Comparison of ENCODE assay signal across 13 mouse cellular contexts in genomic region chr12:55155449-55155783, GRCm38 (mm10). TPM values are rescaled to one million over a fixed set of nuclear protein-coding genes. Genes with fewer than 3 reads are reported as not detected.
DNase-seq lines count a peak whose midpoint lies in the region; ATAC-seq and TF ChIP-seq lines count a peak whose summit lies in the region.
"Not testable (repeated sequence)": the region's sequence is repeated elsewhere in the genome, so short reads cannot be mapped to it uniquely, and the experiment has no call there.
"Had no signal": no experiment of that assay in that cellular context is flagged by ENCODE, and none has a peak within 500 bp of the region (broad histone marks: within the 10 kb centered on the region; RNA-seq: fewer than 3 reads in every experiment).

No protein-coding gene starts in this region.

- peak overlapping the region; percentile 42 for H3K4me3 ChIP-seq in bone marrow macrophage, adult 2 months (ENCODE audit: insufficient read depth, low read length)
- H3K4me3 ChIP-seq in forebrain, embryonic 13.5 days, result peak overlapping the region; percentile 29
- H3K4me3 ChIP-seq in heart, embryonic 14.5 days (ENCODE audit: control insufficient read depth in 1 of 2, insufficient read depth in 1 of 2, low read depth in 1 of 2, low read length in 2 of 2), result peak overlapping the region; percentile 14 to 35; a peak in 2 of 4 replicates
- not testable (repeated sequence) for H3K4me3 ChIP-seq in hindbrain, postnatal 0 days (ENCODE audit: low read length); stomach, postnatal 0 days (ENCODE audit: low read depth, low read length)
- peak overlapping the region; percentile 36 for H3K4me3 ChIP-seq in limb, embryonic 13.5 days
- H3K4me3 ChIP-seq in lung, embryonic 15.5 days, result peak overlapping the region; percentile 30
- 0 out of 2 replicates have a peak overlapping the region, but pooled peaks have one; percentile 13 for H3K4me3 ChIP-seq in midbrain, postnatal 0 days (ENCODE audit: low read depth, low read length)

- not testable (repeated sequence) for TF ChIP-seq EP300 in stomach, postnatal 0 days (optimal IDR thresholded peaks at IDR 0.05)

- H3K36me3 ChIP-seq in forebrain, embryonic 13.5 days (ENCODE audit: poor library complexity, severe bottlenecking); heart, embryonic 14.5 days (ENCODE audit: control insufficient read depth, insufficient read depth, low read length); hindbrain, postnatal 0 days (ENCODE audit: insufficient read depth, low read length); limb, embryonic 13.5 days; lung, embryonic 15.5 days; midbrain, postnatal 0 days (ENCODE audit: insufficient read depth, low read length); stomach, postnatal 0 days (ENCODE audit: control insufficient read depth, insufficient read depth, low read length): not testable (repeated sequence)

- H3K27ac ChIP-seq in bone marrow macrophage, adult 2 months (ENCODE audit: insufficient read depth, low read depth, low read length); forebrain, embryonic 13.5 days; heart, embryonic 14.5 days (replicated peaks in 1 of 2; ENCODE audit: control insufficient read depth in 1 of 2, insufficient read depth in 1 of 2, low read depth in 2 of 2, low read length in 2 of 2); hindbrain, postnatal 0 days; limb, embryonic 13.5 days; lung, embryonic 15.5 days; midbrain, postnatal 0 days (ENCODE audit: low read depth, low read length); stomach, postnatal 0 days (replicated peaks): not testable (repeated sequence)

- H3K4me1 ChIP-seq in bone marrow macrophage, adult 2 months (ENCODE audit: control insufficient read depth, insufficient read depth, low read length); forebrain, embryonic 13.5 days; heart, embryonic 14.5 days (ENCODE audit: control insufficient read depth in 2 of 2, insufficient read depth in 2 of 2, low read length in 2 of 2); hindbrain, postnatal 0 days (ENCODE audit: insufficient read depth, low read length); limb, embryonic 13.5 days; lung, embryonic 15.5 days; midbrain, postnatal 0 days (ENCODE audit: insufficient read depth, low read length); stomach, postnatal 0 days (replicated peaks; ENCODE audit: control insufficient read depth, insufficient read depth): not testable (repeated sequence)

- H3K4me2 ChIP-seq in forebrain, embryonic 13.5 days; heart, embryonic 14.5 days (ENCODE audit: low read length); hindbrain, postnatal 0 days (ENCODE audit: low read depth, low read length); limb, embryonic 13.5 days (replicated peaks); lung, embryonic 15.5 days; midbrain, postnatal 0 days (ENCODE audit: low read depth, low read length, poor library complexity, severe bottlenecking); stomach, postnatal 0 days (replicated peaks; ENCODE audit: low read depth): not testable (repeated sequence)

- DNase-seq in hindbrain, postnatal 0 days (ENCODE audit: low spot score); midbrain, postnatal 0 days (ENCODE audit: low spot score); stomach, postnatal 0 days (ENCODE audit: low spot score): not testable (repeated sequence)

- not testable (repeated sequence) for H3K9me3 ChIP-seq in forebrain, embryonic 13.5 days (replicated peaks); heart, embryonic 14.5 days (ENCODE audit: control insufficient read depth, low read length); hindbrain, postnatal 0 days (ENCODE audit: low read length); limb, embryonic 13.5 days; lung, embryonic 15.5 days; midbrain, postnatal 0 days (ENCODE audit: low read length); stomach, postnatal 0 days (ENCODE audit: control insufficient read depth, low read length)

- not testable (repeated sequence) for H3K9ac ChIP-seq in forebrain, embryonic 13.5 days; heart, embryonic 14.5 days (ENCODE audit: low read length); hindbrain, postnatal 0 days (replicated peaks; ENCODE audit: low read length); limb, embryonic 13.5 days; lung, embryonic 15.5 days; midbrain, postnatal 0 days (replicated peaks; ENCODE audit: low read length, poor library complexity, severe bottlenecking); stomach, postnatal 0 days (ENCODE audit: low read length)

- ATAC-seq in forebrain, embryonic 13.5 days, result not testable (repeated sequence)
- ATAC-seq in heart, embryonic 14.5 days (ENCODE audit: insufficient number of reproducible peaks, insufficient read depth, low FRiP score, low read depth), result peak; percentile 48; the same call in 1 of the 2 replicates
- ATAC-seq in hindbrain, postnatal 0 days, result peak; percentile 61
- peak; percentile 34 for ATAC-seq in limb, embryonic 13.5 days (ENCODE audit: low FRiP score, low read depth)
- ATAC-seq in lung, embryonic 15.5 days (ENCODE audit: borderline replicate concordance, extremely low read depth, low FRiP score, low TSS enrichment), result peak; percentile 53
- peak; percentile 53; the same call in 1 of the 2 replicates for ATAC-seq in midbrain, postnatal 0 days (ENCODE audit: low FRiP score)
- peak; percentile 61 for ATAC-seq in stomach, postnatal 0 days (ENCODE audit: low FRiP score, low TSS enrichment)

- not testable (repeated sequence) for TF ChIP-seq POLR2A in bone marrow macrophage, adult 2 months (IDR thresholded peaks at IDR 0.05; ENCODE audit: borderline replicate concordance, low read depth, low read length)

- H3K27me3 ChIP-seq in forebrain, embryonic 13.5 days; heart, embryonic 14.5 days (ENCODE audit: control insufficient read depth, insufficient read depth, low read length); hindbrain, postnatal 0 days (ENCODE audit: insufficient read depth, low read length); limb, embryonic 13.5 days; lung, embryonic 15.5 days; midbrain, postnatal 0 days (ENCODE audit: insufficient read depth, low read length); stomach, postnatal 0 days (ENCODE audit: control insufficient read depth, insufficient read depth, low read length): not testable (repeated sequence)

- TF ChIP-seq CTCF in bone marrow macrophage, adult 2 months (IDR thresholded peaks at IDR 0.05; ENCODE audit: low read depth, low read length); hindbrain, postnatal 0 days (IDR thresholded peaks at IDR 0.05; ENCODE audit: low read depth); midbrain, postnatal 0 days (IDR thresholded peaks at IDR 0.05); stomach, postnatal 0 days (IDR thresholded peaks at IDR 0.05; ENCODE audit: low read depth): not testable (repeated sequence)

- 0% methylated on average over 12 of the region's 24 CpGs for WGBS in forebrain, embryonic 13.5 days
- 0% methylated on average over 8 of the region's 24 CpGs for WGBS in heart, embryonic 14.5 days
- WGBS in hindbrain, postnatal 0 days, result 0% methylated on average over 6 of the region's 24 CpGs
- WGBS in limb, embryonic 13.5 days, result 0% methylated on average over 10 of the region's 24 CpGs
- WGBS in lung, embryonic 15.5 days, result under 1% methylated on average over 12 of the region's 24 CpGs
- 0% methylated on average over 3 of the region's 24 CpGs for WGBS in midbrain, postnatal 0 days
- 0% methylated on average over 8 of the region's 24 CpGs for WGBS in stomach, postnatal 0 days

RNA-seq across cellular contexts. Expression of gene Srp54b, which starts 0.5 kb away (rescaled TPM):
- polyA plus RNA-seq in bone marrow macrophage, adult 2 months (2012; ENCODE audit: insufficient read depth, insufficient read length, missing spikeins), result 12.6 and 19.7 TPM in 2 replicates
- 63.0 and 65.2 TPM in 2 replicates for polyA plus RNA-seq in forebrain, embryonic 13.5 days (2015; fragmentation: Nextera tagmentation; extraction: Ambion mirVana)
- 46.1 and 53.0 TPM in 2 replicates for polyA plus RNA-seq in heart, embryonic 14.5 days (2014; fragmentation: Nextera tagmentation; extraction: Ambion mirVana)
- 39.6 and 57.4 TPM in 2 replicates for total RNA-seq in hindbrain, postnatal 0 days (2014; rRNA removed)
- polyA plus RNA-seq in hindbrain, postnatal 0 days (2015; fragmentation: Nextera tagmentation; extraction: Ambion mirVana), result 71.0 and 71.4 TPM in 2 replicates
- polyA plus RNA-seq in limb, embryonic 13.5 days (2015; fragmentation: Nextera tagmentation; extraction: Ambion mirVana), result 63.5 and 69.6 TPM in 2 replicates
- polyA plus RNA-seq in lung, embryonic 15.5 days (2015; fragmentation: Nextera tagmentation; extraction: Ambion mirVana), result 52.3 and 59.3 TPM in 2 replicates
- total RNA-seq in midbrain, postnatal 0 days (2014; rRNA removed), result 71.1 and 101 TPM in 2 replicates
- 59.6 and 71.0 TPM in 2 replicates for polyA plus RNA-seq in midbrain, postnatal 0 days (2015; fragmentation: Nextera tagmentation; extraction: Ambion mirVana)
- 43.6 and 44.8 TPM in 2 replicates for polyA plus RNA-seq in stomach, postnatal 0 days (2015; fragmentation: Nextera tagmentation; extraction: Ambion mirVana)

RNA-seq across cellular contexts. Expression of gene Fam177a, which starts 31.1 kb away (rescaled TPM):
- polyA plus RNA-seq in bone marrow macrophage, adult 2 months (2012; ENCODE audit: insufficient read depth, insufficient read length, missing spikeins), result 33.7 and 34.7 TPM in 2 replicates
- polyA plus RNA-seq in forebrain, embryonic 13.5 days (2015; fragmentation: Nextera tagmentation; extraction: Ambion mirVana), result 26.1 and 27.5 TPM in 2 replicates
- 18.6 and 19.4 TPM in 2 replicates for polyA plus RNA-seq in heart, embryonic 14.5 days (2014; fragmentation: Nextera tagmentation; extraction: Ambion mirVana)
- 34.5 and 34.8 TPM in 2 replicates for total RNA-seq in hindbrain, postnatal 0 days (2014; rRNA removed)
- polyA plus RNA-seq in hindbrain, postnatal 0 days (2015; fragmentation: Nextera tagmentation; extraction: Ambion mirVana), result 83.1 and 85.5 TPM in 2 replicates
- 21.5 and 25.8 TPM in 2 replicates for polyA plus RNA-seq in limb, embryonic 13.5 days (2015; fragmentation: Nextera tagmentation; extraction: Ambion mirVana)
- 17.2 and 26.4 TPM in 2 replicates for polyA plus RNA-seq in lung, embryonic 15.5 days (2015; fragmentation: Nextera tagmentation; extraction: Ambion mirVana)
- 49.7 and 51.8 TPM in 2 replicates for total RNA-seq in midbrain, postnatal 0 days (2014; rRNA removed)
- 84.6 and 92.6 TPM in 2 replicates for polyA plus RNA-seq in midbrain, postnatal 0 days (2015; fragmentation: Nextera tagmentation; extraction: Ambion mirVana)
- 28.1 and 30.2 TPM in 2 replicates for polyA plus RNA-seq in stomach, postnatal 0 days (2015; fragmentation: Nextera tagmentation; extraction: Ambion mirVana)

RNA-seq across cellular contexts. Expression of gene 1700047I17Rik2, which starts 44.0 kb away (rescaled TPM):
- polyA plus RNA-seq in bone marrow macrophage, adult 2 months (2012; ENCODE audit: insufficient read depth, insufficient read length, missing spikeins), result not detected in 2 replicates
- 1.3 TPM in 1 of 2 replicates, not detected in the other for polyA plus RNA-seq in forebrain, embryonic 13.5 days (2015; fragmentation: Nextera tagmentation; extraction: Ambion mirVana)
- polyA plus RNA-seq in heart, embryonic 14.5 days (2014; fragmentation: Nextera tagmentation; extraction: Ambion mirVana), result 0.44 and 1.1 TPM in 2 replicates
- total RNA-seq in hindbrain, postnatal 0 days (2014; rRNA removed), result not detected in 2 replicates
- polyA plus RNA-seq in hindbrain, postnatal 0 days (2015; fragmentation: Nextera tagmentation; extraction: Ambion mirVana), result not detected in 2 replicates
- 0.15 and 3.2 TPM in 2 replicates for polyA plus RNA-seq in limb, embryonic 13.5 days (2015; fragmentation: Nextera tagmentation; extraction: Ambion mirVana)
- 6.6 TPM in 1 of 2 replicates, not detected in the other for polyA plus RNA-seq in lung, embryonic 15.5 days (2015; fragmentation: Nextera tagmentation; extraction: Ambion mirVana)
- total RNA-seq in midbrain, postnatal 0 days (2014; rRNA removed), result not detected in 2 replicates
- polyA plus RNA-seq in midbrain, postnatal 0 days (2015; fragmentation: Nextera tagmentation; extraction: Ambion mirVana), result not detected in 2 replicates
- not detected in 2 replicates for polyA plus RNA-seq in stomach, postnatal 0 days (2015; fragmentation: Nextera tagmentation; extraction: Ambion mirVana)
- total RNA-seq: MEL had no signal
- polyA plus RNA-seq: cerebellum, adult 2 months; large intestine, adult 2 months; myocyte; spleen, adult 2 months had no signal
